Mouse (Mus musculus): Measurements from ENCODE around the gene Zdhhc9.

DNA sequence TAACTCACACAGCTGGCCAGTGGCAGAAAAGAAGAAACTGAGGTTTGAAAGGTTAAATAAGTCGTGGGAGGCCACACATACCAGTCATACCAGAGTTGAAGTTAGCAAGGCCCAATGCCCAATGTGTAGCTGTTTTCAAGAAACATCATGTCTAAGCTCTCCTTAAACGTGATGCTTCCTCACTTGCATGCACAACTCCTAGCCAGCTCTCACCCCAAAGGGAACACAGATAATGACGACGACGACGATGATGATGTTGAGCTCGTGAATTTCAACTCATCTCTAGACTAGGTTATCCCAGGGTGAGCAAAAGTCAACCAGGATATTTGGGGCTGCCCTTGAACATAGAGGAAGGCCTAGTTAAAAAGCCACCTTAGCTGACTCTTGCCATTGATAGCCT is 56.6 kb downstream of the Zdhhc9 start:
- TF ChIP-seq ZC3H11A (IDR thresholded peaks at IDR 0.05; ENCODE audit: borderline replicate concordance, low read depth, low read length) (no peak), HCFC1 (IDR thresholded peaks at IDR 0.05; ENCODE audit: borderline replicate concordance, insufficient read depth, low read length) (no peak), CHD2 (IDR thresholded peaks at IDR 0.05; ENCODE audit: low read depth, low read length) (no peak), MAFK (IDR thresholded peaks at IDR 0.05; ENCODE audit: insufficient read depth, low read depth, low read length) (no peak), ZNF384 (IDR thresholded peaks at IDR 0.05; ENCODE audit: low read depth, low read length) (no peak)

All from ES-E14 (cell line).